Mouse (Mus musculus) hindbrain, embryonic 15.5 days (tissue): ENCODE measurements around the gene Ttc25. TPM values are rescaled to one million over a fixed set of nuclear protein-coding genes. Genes with fewer than 3 reads are reported as not detected.
A peak's percentile ranks its signal among the peaks of the same experiment; 100 is the strongest.

Experiments
- ATAC-seq: fragments of 200-750 bp; cut with Nextera tagmentation; 2 replicates; pipeline ENCODE4 v1.8.0; 2017; ENCODE audit warnings: low read depth, moderate number of reproducible peaks, moderate TSS enrichment; ENCODE audit not compliant: low FRiP score
- H3K27ac ChIP-seq: fragments of 300-500 bp; sonication (generic); replicated peaks from 2 replicates; pipeline ENCODE4 v1.5.1; 2015; ENCODE audit warnings: mild to moderate bottlenecking, inconsistent platforms
- H3K27me3 ChIP-seq: fragments of 300-500 bp; sonication (generic); 2 replicates; pipeline ENCODE4 v1.6.1; 2015; ENCODE audit warnings: control low read depth, inconsistent platforms
- H3K36me3 ChIP-seq: fragments of 300-500 bp; sonication (generic); 2 replicates; pipeline ENCODE4 v1.6.1; 2015; ENCODE audit warnings: control low read depth, inconsistent platforms
- H3K4me1 ChIP-seq: fragments of 300-500 bp; sonication (generic); replicated peaks from 2 replicates; pipeline ENCODE4 v1.6.1; 2015; ENCODE audit warnings: control low read depth, inconsistent platforms
- H3K4me2 ChIP-seq: fragments of 300-500 bp; sonication (generic); 2 replicates; pipeline ENCODE4 v1.6.1; 2015; ENCODE audit warnings: moderate library complexity, mild to moderate bottlenecking, inconsistent platforms
- H3K4me3 ChIP-seq: fragments of 300-500 bp; sonication (generic); 2 replicates; pipeline ENCODE4 v1.5.1; 2015; ENCODE audit warnings: mild to moderate bottlenecking, inconsistent platforms
- H3K9ac ChIP-seq: fragments of 300-500 bp; sonication (generic); 2 replicates; pipeline ENCODE4 v1.6.1; 2015; ENCODE audit warnings: inconsistent platforms
- H3K9me3 ChIP-seq: fragments of 300-500 bp; sonication (generic); 2 replicates; pipeline ENCODE4 v1.6.1; 2016; ENCODE audit warnings: control low read depth, inconsistent platforms
- WGBS: fragments of 180-500 bp; shearing (Covaris S2); methylation state at CpG from one replicate; pipeline ENCODE4 v1.1.7; 2015; 5-methylcytosine and 5-hydroxymethylcytosine counted together
- polyA plus RNA-seq: library from polyadenylated mRNA; unstranded; fragments of >200 nt; fragmentation: Nextera tagmentation; extraction: Ambion mirVana; gene quantifications from 2 replicates; pipeline ENCODE4 v1.2.1, GENCODE M21; 2015

The Ttc25 gene
- polyA plus RNA-seq, 1 experiment from 2014 or later, result 2.6 TPM

DNA sequence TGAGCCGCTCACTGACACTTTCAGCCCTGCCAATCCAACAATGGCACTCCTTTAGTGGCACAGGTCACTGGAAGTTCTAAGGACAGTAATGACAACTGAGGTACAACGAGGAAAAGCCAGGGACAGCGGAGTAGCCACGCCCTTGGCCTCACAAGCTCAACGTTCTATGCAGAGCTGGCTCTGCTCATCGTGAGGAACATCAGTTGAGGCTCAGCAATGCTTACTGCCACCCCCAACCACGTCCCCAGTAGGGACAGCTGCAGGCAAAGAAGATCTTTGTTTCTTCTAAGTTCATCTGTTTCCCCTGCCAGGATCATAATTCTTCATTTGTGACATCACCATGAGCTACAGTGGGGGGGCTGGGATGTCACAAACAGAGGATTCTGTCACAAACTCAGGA, 49.2 kb downstream of the Ttc25 start:
- no peak overlapping the region for H3K27ac ChIP-seq
- WGBS, result 85% methylated on average over 7 of the region's 7 CpGs
- H3K4me3 ChIP-seq, result no peak overlapping the region
- H3K27me3 ChIP-seq, result no peaks in the 10 kb centered on the region
- H3K4me1 ChIP-seq, result no peaks in the 10 kb centered on the region
- H3K9ac ChIP-seq, result no peak overlapping the region
- no peaks in the 10 kb centered on the region for H3K9me3 ChIP-seq
- H3K36me3 ChIP-seq, result peaks cover 72% of the 10 kb centered on the region
- no peak overlapping the region for H3K4me2 ChIP-seq
- no peak for ATAC-seq

DNA sequence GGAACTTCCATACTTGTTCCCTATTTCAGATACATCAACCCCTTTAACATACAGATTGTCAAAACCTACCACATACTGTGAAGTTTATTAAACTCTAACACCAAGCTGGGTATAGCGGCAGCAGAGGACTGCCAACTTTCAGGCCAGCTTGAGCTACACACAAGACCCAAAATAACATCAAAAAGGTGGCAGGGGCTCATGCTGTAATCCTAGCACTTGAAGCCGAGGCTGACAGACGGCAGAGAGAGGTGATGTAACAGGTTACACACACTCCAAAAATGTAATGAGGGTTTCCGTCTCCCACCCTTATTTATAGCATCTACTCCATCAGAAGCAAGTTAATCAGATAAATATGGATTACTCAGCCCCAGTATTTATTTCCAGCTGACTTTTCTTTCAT, 50.1 kb downstream of the Ttc25 start:
- Histone ChIP-seq H3K36me3 (peaks cover 69% of the 10 kb centered on the region), H3K4me1 (no peaks in the 10 kb centered on the region), H3K27me3 (no peaks in the 10 kb centered on the region), H3K9ac (no peak overlapping the region), H3K9me3 (no peaks in the 10 kb centered on the region), H3K4me3 (no peak overlapping the region), H3K27ac (no peak overlapping the region), H3K4me2 (no peak overlapping the region)
- 88% methylated on average over 4 of the region's 4 CpGs for WGBS
- ATAC-seq, result no peak

DNA sequence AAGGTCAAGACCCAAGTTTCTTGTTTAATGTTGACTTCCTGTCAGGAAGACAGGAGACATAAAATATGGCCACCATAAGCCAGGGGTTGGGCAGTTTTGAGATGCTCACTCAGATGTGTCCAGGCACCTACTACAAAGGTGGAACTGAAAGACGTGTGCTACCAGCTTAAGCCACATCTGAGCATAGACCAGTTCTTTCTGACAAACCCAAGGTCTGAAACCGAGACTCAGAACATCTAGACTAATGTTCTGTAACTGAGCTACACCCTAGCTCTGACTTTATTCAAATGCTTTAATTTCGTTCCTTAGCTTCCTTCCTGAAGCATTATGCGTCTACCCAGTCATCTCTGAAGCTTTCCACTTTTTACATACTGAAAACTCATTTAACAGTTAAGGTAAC, 52.7 kb downstream of the Ttc25 start:
- no peaks in the 10 kb centered on the region for H3K27me3 ChIP-seq

DNA sequence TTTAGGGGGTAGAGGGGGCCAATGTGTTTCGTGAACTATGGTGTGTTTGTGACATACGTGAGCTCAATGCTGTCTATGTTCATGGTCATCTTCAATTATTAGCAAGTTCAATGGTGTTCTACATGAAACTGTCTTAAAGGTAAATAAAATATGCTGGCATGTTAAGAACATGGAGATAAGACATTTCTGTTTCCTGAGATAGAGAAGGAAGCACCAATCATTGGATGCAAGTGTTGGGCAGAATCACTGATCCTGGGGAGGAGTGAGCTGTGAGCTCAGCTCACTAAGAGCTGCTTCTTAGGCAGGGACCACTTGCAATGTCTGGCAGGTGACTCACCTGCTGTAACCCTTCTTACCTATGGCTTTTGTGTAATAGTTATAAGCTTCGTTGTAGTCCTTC, 56.0 kb downstream of the Ttc25 start:
- no peak overlapping the region for H3K27ac ChIP-seq
- no peaks in the 10 kb centered on the region for H3K9me3 ChIP-seq
- H3K4me1 ChIP-seq, result peaks cover 22% of the 10 kb centered on the region
- no peak overlapping the region for H3K4me2 ChIP-seq
- peaks cover 44% of the 10 kb centered on the region for H3K36me3 ChIP-seq
- WGBS, result 98% methylated on average over 3 of the region's 3 CpGs
- no peak overlapping the region for H3K4me3 ChIP-seq
- no peak overlapping the region for H3K9ac ChIP-seq
- ATAC-seq, result no peak
- no peaks in the 10 kb centered on the region for H3K27me3 ChIP-seq

More for the DNA sequence above, 52.7 kb downstream of the Ttc25 start:
- Histone ChIP-seq H3K4me3 (no peak overlapping the region), H3K27ac (no peak overlapping the region), H3K9me3 (no peaks in the 10 kb centered on the region), H3K36me3 (peaks cover 55% of the 10 kb centered on the region), H3K9ac (no peak overlapping the region), H3K4me2 (no peak overlapping the region), H3K4me1 (0 out of 2 replicates have a peak, but pooled peaks cover 1% of the 10 kb centered on the region)
- ATAC-seq, result no peak
- 93% methylated on average over 4 of the region's 4 CpGs for WGBS

DNA sequence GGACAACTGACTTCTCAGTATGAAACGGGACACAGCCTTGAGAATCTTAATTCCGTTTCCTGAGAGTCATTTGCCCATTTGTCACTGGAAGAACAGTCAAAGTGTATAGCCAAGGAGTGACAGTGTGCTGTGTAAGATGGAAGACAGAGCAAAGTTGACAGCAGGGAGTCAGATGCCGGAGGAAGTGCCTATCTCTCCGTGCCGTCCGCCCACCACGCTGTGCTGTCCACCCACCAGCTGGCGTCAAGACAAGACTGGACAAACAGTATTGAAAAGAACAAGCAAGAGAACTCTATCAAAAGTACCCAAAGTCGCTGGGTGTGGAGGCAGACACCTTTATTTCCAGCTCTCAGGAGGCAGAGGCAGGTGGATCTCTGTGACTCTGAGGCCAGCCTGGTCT, 57.7 kb downstream of the Ttc25 start:
- Histone ChIP-seq H3K4me3 (no peak overlapping the region), H3K4me2 (no peak overlapping the region), H3K27me3 (no peaks in the 10 kb centered on the region), H3K9ac (no peak overlapping the region), H3K27ac (no peak overlapping the region), H3K4me1 (peaks cover 22% of the 10 kb centered on the region), H3K9me3 (no peaks in the 10 kb centered on the region), H3K36me3 (peaks cover 27% of the 10 kb centered on the region)
- no peak for ATAC-seq
- WGBS, result 83% methylated on average over 9 of the region's 9 CpGs

DNA sequence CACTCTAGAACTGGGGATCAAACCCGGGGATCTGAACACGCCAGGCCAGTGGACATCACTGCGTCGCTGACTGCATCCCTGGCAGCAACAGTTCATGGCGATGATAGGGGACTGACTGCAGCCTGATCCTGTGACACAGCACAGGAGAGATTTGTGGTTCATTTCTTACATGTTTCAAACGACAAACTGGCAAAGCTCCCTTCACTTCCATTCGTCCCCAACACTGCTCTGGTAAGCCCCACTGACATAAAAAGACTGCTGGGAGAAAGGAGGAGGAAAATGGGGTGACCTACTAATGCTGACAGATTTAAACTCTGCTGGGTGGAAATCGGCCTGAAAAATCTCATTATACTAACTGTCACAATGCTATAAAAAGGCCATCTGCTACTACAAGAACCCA, 58.4 kb downstream of the Ttc25 start:
- H3K4me3 ChIP-seq, result no peak overlapping the region
- H3K36me3 ChIP-seq, result peaks cover 20% of the 10 kb centered on the region
- H3K27me3 ChIP-seq, result no peaks in the 10 kb centered on the region
- no peak overlapping the region for H3K4me2 ChIP-seq
- 82% methylated on average over 8 of the region's 8 CpGs for WGBS
- no peak for ATAC-seq
- H3K4me1 ChIP-seq, result peaks cover 27% of the 10 kb centered on the region
- 0 out of 2 replicates have a peak overlapping the region, but pooled peaks have one; percentile 30 for H3K27ac ChIP-seq
- no peak overlapping the region for H3K9ac ChIP-seq
- H3K9me3 ChIP-seq, result no peaks in the 10 kb centered on the region

DNA sequence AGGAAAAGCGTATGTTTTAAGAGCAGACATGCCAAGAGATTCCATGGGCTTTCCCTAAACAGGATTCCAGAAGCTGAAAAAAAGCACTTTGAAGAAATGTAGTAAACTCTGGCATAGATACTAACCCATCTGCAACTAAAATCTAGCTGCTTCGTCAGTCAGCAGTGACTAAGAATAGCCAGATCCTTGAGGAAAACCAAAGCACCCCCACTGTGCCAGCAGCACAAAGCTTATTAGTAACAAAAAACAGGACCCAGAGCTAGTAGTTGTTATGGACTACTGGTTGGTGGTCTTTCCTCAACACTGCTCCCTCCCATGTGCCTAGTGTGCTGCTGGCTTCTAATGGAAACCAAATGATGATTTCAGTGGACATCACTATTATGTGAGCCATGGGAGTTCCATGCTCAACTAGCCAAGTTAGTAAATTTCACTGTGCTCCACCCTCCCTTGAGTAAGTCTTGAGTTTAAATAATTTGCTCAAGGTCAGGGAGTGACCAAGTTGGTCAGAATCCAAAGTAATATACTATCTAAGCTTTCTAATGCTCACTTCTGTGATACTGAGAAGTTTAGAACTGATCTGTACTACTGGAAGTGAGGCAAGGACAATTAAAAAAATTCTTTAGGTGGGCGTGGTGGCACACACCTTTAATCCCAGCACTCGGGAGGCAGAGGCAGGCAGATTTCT, 59.1 kb downstream of the Ttc25 start:
- H3K9ac ChIP-seq, result no peak overlapping the region
- H3K36me3 ChIP-seq, result peaks cover 14% of the 10 kb centered on the region; the same call in 1 of the 2 replicates
- 79% methylated on average over 4 of the region's 4 CpGs for WGBS
- 0 out of 2 replicates have a peak overlapping the region, but pooled peaks have one; percentile 30 for H3K27ac ChIP-seq
- H3K27me3 ChIP-seq, result no peaks in the 10 kb centered on the region
- no peak overlapping the region for H3K4me2 ChIP-seq
- peaks cover 30% of the 10 kb centered on the region for H3K4me1 ChIP-seq
- no peaks in the 10 kb centered on the region for H3K9me3 ChIP-seq
- H3K4me3 ChIP-seq, result no peak overlapping the region
- no peak for ATAC-seq

DNA sequence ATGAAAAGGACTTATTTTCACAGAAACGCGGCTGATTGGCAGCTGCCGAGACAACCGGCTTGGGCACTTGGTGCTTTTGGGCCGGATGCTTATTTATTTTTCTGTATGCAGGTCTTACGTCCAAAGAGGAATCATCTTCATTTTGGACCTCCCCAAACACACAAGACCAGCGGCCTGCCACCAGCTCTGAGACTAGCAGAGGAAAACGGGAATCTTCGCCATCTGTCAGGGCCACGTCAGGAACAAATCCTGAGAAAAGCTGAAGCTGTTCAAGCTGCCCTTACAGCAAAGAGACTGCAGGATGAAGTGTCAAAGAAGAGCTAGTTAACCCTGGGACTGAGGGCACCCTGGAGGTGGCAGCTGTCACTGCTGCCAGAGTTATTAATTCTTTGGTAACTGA, 60.0 kb downstream of the Ttc25 start:
- Histone ChIP-seq H3K4me2 (no peak overlapping the region), H3K9ac (no peak overlapping the region), H3K27me3 (no peaks in the 10 kb centered on the region), H3K4me1 (peaks cover 40% of the 10 kb centered on the region), H3K4me3 (no peak overlapping the region), H3K27ac (peak overlapping the region; percentile 48), H3K36me3 (peaks cover 15% of the 10 kb centered on the region; the same call in 1 of the 2 replicates), H3K9me3 (no peaks in the 10 kb centered on the region)
- WGBS, result 79% methylated on average over 10 of the region's 10 CpGs
- ATAC-seq, result no peak

DNA sequence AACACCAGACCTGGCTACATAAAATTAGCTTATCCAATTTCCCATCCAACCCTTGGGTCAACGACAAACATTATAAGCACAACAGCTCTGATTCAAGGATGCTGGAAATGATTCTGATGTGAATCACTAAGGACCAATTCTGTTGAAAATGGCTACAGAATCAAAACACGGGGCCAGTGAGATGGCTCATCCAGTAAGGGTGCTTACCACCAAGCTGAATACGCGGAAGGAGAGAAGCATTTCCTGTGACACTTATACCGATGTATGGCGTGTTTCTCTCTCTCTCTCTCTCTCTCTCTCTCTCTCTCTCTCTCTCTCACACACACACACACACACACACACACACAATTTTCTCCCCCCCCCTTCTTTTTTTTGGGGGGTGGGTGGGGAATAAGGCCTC, 61.7 kb downstream of the Ttc25 start:
- no peak for ATAC-seq
- H3K4me1 ChIP-seq, result peaks cover 40% of the 10 kb centered on the region
- WGBS, result 94% methylated on average over 6 of the region's 6 CpGs

DNA sequence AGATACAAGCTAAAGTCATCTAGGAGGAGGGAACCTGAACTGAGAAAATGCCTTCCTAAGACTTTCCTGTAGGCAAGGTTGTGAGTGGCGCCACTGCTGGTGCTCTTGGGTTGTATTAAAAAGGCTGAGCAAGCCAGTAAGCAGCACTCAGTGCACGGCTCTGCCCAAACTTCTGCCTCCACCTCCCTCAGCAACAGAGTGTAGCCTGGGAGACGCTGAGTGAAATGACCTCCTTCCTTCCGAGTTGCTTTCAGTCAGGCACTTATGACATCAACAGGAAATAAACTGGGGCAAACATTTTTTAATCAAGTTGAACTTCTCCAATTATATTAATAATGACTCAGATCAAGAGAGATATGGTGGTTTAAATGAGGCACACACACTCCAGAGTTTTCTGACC, 63.4 kb downstream of the Ttc25 start:
- ATAC-seq, result no peak
- Histone ChIP-seq H3K9ac (no peak overlapping the region), H3K9me3 (no peaks in the 10 kb centered on the region), H3K4me2 (no peak overlapping the region), H3K27me3 (no peaks in the 10 kb centered on the region), H3K4me1 (peaks cover 38% of the 10 kb centered on the region), H3K4me3 (no peak overlapping the region), H3K27ac (no peak overlapping the region), H3K36me3 (peaks cover 5% of the 10 kb centered on the region; the same call in 1 of the 2 replicates)
- WGBS, result 74% methylated on average over 4 of the region's 4 CpGs

More for the DNA sequence above, 61.7 kb downstream of the Ttc25 start:
- Histone ChIP-seq H3K9me3 (no peaks in the 10 kb centered on the region), H3K27me3 (no peaks in the 10 kb centered on the region), H3K4me2 (no peak overlapping the region), H3K4me3 (no peak overlapping the region), H3K36me3 (peaks cover 5% of the 10 kb centered on the region; the same call in 1 of the 2 replicates), H3K27ac (no peak overlapping the region), H3K9ac (no peak overlapping the region)

DNA sequence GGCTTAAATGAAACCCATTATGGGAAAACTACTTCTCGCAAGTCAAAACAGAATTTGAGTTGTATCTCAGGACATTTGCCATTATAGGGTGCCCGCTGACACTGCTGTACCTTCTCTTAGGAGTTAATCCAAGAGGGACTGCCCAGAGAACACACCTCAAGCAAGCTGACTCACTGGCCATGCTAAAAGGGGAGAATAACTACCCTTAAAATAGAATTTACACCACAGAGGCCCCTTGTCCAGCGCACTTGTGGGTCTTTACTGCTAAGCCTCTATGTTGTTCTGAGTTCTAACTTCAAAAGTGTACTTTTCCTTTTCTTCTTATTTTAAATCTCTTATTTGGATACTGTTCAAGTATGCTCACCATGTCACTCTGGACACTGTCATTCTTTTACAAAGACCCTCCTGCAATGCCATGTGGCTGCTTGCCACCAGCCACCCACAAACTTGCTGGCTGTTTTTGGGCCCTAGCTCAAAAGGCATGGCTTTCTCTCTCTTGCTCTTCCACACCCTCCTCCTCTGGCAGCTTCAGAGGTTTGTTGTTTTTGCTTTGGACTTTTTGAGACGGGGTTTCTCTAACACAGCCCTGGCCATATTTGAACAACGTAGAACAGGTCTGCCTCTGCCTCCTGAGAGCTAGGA, 64.1 kb downstream of the Ttc25 start:
- Histone ChIP-seq H3K36me3 (peaks cover 5% of the 10 kb centered on the region; the same call in 1 of the 2 replicates), H3K4me1 (peaks cover 31% of the 10 kb centered on the region), H3K4me2 (no peak overlapping the region), H3K9me3 (no peaks in the 10 kb centered on the region), H3K27ac (peak overlapping the region; percentile 59), H3K27me3 (no peaks in the 10 kb centered on the region), H3K9ac (no peak overlapping the region), H3K4me3 (no peak overlapping the region)
- WGBS, result 83% methylated on average over 5 of the region's 5 CpGs
- no peak; the same call in 1 of the 2 replicates for ATAC-seq

DNA sequence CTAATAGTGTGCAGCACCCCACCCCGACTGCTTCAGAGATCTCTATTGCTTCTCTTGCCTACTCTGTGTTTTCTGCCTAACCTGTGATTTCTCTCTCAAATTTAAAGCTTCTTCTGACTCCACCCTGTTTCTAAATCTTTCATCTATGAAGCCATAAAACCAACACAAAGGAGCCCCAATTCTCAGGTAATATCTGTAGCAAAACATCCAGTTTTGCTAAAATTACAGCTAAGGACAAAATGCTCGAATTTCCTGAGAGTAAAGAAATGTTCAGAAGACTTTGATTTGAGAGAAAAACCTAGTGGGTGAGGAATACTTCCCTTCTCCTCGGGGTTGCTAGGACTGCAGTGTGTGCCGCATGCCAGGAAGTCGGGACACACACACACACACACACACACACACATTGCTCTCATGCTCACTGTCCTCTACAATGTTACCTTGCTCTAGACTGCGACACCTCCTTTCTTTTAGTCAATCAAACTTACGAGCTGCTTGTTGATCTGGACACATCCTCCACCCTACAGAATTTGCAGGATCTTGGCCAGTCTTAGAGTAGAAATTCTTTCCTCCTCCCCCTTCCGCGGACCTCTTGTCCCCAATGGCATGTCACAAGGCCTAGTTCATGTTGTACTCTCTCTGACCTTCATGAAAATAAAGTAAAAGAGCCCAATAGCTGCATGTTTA, 64.7 kb downstream of the Ttc25 start:
- no peak overlapping the region for H3K4me2 ChIP-seq
- no peaks in the 10 kb centered on the region for H3K9me3 ChIP-seq
- H3K4me1 ChIP-seq, result peaks cover 28% of the 10 kb centered on the region
- H3K4me3 ChIP-seq, result no peak overlapping the region
- ATAC-seq, result no peak
- H3K9ac ChIP-seq, result no peak overlapping the region
- H3K36me3 ChIP-seq, result peaks cover 5% of the 10 kb centered on the region; the same call in 1 of the 2 replicates
- no peaks in the 10 kb centered on the region for H3K27me3 ChIP-seq
- H3K27ac ChIP-seq, result peak overlapping the region; percentile 59
- 77% methylated on average over 9 of the region's 9 CpGs for WGBS
